Mouse (Mus musculus) kidney, adult 18-20 months (tissue): ENCODE data around the gene Tmem147.
"Not testable (repeated sequence)": the region's sequence is repeated elsewhere in the genome, so short reads cannot be mapped to it uniquely, and the experiment has no call there.

Experiments
- DNase-seq: peaks from one replicate; pipeline ENCODE4 v3.0.0; 2021

The Tmem147 gene

GRCm38 (mm10) chr7:30729396-30730063 is at the start of gene Tmem147:
Gene Tmem147 (minus strand): TSS chr7:30729540.
- DNase-seq = peak; percentile 98

DNA sequence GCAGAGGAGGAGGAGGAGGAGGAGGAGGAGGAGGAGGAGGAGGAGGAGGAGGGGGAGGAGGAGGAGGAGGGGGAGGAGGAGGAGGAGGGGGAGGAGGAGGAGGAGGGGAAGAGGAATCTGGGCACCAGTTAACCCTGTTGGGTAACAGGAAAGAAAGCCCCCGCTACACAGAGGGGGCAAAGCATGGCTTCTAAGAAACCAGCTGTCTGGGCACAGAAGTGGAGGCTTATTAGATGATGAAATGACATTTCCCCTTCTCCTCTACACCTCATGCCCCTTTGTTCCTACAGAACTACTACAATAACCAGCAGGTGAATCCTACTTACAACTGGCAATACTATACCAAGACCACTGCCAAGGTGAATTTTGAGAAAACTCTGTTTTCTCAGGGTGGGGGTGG is 48.6 kb upstream of the Tmem147 start:
- no peak for DNase-seq

DNA sequence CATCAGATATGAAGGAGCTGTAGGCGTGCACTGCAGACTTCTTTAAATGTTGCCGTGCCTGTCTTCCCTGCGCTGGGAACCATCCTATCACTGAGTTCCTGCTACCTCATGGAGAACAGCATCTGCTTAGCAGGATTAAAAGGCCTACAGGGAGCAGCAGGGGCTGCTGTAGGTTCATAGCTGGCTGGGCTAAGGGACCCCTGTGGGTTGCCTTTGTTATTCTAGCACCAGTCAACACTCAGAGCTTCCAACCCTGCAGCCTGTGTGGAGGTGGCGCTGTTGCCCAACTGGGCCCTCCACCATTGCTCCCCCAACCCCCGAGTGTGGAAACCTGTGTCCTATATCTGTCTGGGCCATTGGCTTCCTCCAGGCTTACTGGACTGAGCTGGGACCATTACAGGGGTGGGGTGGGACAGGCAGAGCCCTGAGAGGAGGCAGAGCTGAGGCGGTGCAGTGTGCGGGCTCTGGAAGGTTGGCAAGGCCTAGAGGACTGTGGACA is 47.8 kb upstream of the Tmem147 start:
- no peak for DNase-seq

DNA sequence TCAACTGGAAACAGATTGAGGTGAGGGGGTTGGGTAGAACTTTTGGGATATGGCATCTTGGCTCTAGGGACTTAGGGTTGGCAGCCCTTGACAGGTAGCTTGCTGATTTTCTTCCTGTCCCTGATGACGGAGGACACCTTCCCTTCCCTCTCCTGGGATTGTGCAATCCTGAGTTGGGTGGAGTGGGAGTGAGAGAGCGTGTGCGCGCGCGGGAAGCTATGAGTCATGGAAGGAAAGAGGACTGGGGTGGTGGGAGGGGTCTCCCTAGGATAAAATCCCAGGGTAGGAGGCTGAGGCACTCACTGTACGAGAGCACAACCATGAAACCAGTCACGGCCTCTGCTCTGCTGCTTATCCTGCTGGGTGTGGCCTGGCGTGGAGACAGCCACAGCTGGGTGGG is 46.8 kb upstream of the Tmem147 start:
- no peak for DNase-seq

DNA sequence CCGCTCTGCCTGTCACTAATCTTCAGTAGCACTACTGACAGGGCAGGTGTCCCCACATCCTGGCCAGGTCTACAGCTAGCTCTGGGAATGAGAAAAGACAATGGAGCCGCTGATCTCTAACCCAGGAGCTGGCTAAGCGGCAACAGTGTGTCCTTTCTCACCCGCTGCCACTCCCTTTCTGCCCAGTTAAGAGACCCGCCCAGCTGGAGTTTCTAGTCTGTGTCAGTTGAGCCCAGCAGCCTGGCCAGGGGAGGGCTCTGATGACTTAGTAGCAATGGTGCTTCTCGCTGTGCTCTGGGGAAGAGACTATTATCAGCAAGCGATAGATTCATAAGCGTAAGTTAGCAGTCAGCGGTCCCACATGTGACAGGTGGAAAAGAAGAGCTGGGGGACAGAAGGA is 39.9 kb upstream of the Tmem147 start:
- no peak for DNase-seq

DNA sequence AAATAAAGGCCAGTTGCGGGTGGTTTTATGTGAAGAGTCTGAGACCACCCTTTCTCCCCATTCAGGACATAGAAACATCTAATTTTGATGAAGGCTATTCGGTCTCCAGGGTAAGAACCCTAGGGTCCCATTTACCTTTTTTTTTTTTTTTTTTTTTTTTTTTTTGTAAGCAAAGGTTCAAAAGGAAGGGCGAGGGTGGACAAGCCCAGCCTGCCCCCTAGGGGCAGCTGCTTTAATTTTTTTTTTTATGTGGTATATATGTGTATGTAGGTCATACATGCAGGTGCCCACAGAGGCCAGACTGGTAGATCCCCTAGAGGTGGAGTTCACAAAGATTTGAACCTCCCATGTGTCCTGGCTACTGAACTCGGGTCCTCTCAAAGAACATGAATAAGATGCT is 37.1 kb upstream of the Tmem147 start:
- no peak for DNase-seq

DNA sequence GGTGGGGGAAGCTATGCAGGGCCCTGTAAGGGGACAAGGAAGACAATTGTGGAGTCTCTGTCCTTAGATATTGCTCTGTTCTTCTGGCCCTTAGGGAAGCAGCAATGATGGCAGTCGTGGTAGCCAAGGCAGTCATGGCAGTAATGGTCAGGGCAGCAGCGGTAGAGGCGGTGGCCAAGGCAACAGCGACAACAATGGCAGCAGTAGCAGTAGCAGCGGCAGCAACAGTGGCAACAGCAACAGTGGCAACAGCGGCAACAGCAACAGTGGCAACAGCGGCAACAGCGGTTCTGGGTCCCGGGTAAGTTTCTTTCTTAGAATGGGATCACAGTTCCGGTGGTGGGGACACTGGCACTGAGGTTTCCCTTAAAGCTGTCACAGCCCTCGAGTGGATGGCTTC is 35.8 kb upstream of the Tmem147 start:
- no peak for DNase-seq

- no peak for DNase-seq
These were observed 34.1 kb upstream of the Tmem147 start, which contains the start of gene Dmkn for GRCm38 (mm10) chr7:30763456-30763855. Gene Dmkn (plus strand): TSS chr7:30763756.

GRCm38 (mm10) chr7:30761769-30762352 is 32.5 kb upstream of the Tmem147 start:
- DNase-seq = no peak

GRCm38 (mm10) chr7:30758853-30759252 is 29.5 kb upstream of the Tmem147 start:
- DNase-seq = peak; percentile 28

DNA sequence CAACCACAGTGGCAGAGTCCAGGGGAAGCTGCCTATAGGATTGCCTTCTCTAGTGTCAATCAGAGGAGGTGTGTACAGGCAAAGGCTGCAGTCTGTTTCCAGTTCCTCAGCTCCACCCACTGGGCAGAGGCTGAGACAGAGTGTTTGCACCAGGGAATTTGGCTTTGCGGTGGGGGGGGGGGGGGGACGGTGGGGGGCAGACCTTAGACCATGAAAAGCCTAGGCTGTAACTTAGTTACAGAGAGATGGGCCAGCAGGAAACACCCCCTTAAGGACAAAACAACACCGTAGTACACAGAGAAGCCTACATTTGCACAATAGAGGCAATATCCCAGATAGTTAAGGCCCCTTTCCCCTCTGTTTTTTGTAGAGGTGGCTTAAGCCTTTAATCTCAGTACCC is 27.7 kb upstream of the Tmem147 start:
- no peak for DNase-seq

- no peak for DNase-seq
These were observed 21.8 kb upstream of the Tmem147 start, which contains the start of gene Sbsn for GRCm38 (mm10) chr7:30751086-30751669. Gene Sbsn (plus strand): TSS chr7:30751471.

DNA sequence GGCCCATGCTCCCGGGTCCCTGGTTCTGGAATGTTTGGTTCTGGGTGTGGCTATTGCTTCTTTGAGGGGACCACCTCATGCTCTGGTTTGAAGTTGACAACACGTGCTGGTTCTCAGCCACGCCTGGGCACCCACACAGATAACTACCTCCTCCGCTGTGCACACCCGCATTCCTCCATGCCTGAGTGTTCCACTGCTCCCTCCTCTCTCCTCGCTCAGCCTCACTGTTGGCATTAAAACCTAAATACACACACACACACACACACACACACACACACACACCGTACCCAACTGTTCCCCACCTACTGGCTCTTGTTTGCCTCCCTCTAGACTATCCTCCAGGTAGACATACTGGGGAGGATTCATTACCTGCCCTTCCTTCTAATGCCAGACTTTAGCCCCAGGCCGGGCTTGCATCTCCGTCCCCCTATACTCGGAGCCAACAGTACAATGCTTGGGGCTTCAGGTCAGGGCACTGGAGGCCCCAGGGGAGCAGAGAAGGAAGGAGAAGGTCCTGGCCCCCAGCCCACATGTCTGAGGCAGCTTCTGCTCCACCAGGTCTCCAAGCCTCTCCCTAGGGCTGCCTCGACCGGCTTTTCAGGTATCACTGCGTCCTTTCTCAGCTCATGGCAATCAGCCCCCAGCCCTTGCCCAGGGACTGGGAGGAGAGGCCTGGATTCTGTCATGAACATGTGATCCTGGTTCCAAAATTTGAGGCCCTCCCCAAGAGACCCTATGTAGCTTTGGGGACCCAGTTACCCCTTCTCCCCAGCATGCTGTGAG is 20.7 kb upstream of the Tmem147 start:
- DNase-seq = no peak

DNA sequence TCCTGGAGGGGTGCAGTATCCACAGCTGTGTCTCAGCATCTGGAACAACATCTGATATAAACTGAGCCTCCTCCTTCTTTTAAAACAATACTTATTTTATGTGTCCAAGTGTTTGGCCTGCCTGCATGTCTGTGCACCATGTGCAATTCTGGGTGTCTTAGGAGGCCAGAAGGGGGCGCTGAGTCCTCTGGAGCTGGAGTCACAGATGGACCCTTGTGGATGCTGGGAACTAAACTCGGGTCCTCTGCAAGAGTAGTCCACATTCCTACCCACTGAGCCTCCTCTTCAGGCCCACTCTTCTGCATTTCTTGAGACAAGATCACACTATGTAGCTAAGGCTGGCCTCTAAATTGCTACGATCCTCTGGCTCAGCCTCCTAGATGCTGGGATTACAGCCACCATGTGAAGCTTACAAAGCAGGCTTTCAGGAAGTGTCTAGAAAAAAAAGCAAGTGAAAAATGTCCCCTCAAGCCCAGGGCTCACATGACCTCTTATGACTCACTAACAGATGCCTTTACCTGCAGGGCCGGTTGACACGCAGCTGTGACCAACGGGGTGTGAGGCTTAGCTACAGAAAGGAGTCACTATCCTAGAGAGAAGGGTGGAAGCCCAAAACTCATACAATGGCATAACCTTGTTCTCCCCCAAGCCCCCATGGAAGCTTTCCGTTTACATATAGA is 18.3 kb upstream of the Tmem147 start:
- DNase-seq = no peak

DNA sequence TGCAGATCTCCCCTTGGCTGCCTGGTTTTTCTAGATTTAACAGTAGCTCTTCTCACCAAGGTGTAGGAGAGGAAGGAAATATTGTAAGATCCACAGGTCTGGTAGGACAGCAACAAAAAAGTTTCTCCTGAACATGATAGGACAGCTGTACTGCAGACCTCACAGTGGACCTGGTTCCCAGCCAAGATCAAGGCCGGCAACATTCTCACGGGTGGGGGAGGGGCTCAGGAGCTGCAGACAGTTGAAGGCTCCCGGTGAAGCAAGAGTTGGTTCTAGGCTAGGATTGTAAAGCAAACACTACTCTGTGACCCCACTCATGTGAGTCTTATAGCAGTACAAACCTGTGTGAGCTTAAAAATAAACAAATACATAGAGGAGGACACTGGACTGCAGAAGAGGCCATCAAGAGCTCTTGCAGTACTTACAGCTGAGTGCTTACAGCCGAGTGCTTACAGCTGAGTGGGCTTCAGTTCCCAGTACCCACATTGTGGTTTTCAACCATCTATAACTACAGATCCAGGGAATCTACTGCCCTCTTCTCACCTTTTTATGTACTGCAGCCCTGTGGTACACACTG is 14.8 kb upstream of the Tmem147 start:
- DNase-seq = peak; percentile 25

- DNase-seq = not testable (repeated sequence)
These were observed 14.3 kb upstream of the Tmem147 start, which contains the start of gene Gapdhs for GRCm38 (mm10) chr7:30743617-30744016. Gene Gapdhs (minus strand): TSS chr7:30743681.

GRCm38 (mm10) chr7:30742570-30742969 is 13.2 kb upstream of the Tmem147 start:
- not testable (repeated sequence) for DNase-seq

GRCm38 (mm10) chr7:30736211-30736610 is 6.9 kb upstream of the Tmem147 start:
- no peak for DNase-seq

GRCm38 (mm10) chr7:30730064-30730722 is 853 bp upstream of the Tmem147 start:
- peak; percentile 18 for DNase-seq

DNA sequence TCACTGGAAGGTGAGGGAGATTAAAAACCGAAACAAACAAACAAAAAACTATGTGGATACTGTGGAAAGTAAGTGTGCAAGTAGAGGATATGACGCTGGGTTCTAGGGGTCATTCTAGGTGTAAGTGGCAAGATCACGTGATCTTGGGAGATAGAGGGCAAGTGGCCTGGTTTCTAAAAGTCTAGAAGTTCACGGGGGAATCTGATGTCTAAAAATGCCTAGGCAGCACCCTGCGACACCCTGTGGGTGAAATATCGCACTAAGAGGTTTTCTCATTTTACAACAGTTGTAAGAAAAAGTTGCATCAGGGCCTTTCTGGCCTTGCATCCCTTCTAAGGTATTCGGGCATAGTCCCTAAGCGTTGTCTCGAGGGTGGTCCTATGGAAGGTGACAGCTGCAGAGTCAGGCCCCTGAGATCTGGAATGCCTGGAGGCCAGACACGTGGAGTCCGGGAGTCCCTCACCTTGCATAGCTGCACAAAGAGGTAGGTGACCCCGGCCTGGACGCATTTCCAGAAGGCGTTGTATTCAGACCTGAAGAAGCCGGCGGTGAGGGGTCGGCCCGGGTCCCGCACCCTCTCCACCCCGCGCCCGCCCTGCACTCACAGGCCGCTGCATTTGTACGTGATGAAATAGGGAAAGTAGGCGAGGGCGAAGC is 473 bp downstream of the Tmem147 start:
- no peak for DNase-seq

GRCm38 (mm10) chr7:30728214-30728613 is 1.1 kb downstream of the Tmem147 start:
- no peak for DNase-seq
